Mouse (Mus musculus): ENCODE data around the gene Cobl.
A peak's percentile ranks its signal among the peaks of the same experiment; 100 is the strongest.

Cobl gene

DNA sequence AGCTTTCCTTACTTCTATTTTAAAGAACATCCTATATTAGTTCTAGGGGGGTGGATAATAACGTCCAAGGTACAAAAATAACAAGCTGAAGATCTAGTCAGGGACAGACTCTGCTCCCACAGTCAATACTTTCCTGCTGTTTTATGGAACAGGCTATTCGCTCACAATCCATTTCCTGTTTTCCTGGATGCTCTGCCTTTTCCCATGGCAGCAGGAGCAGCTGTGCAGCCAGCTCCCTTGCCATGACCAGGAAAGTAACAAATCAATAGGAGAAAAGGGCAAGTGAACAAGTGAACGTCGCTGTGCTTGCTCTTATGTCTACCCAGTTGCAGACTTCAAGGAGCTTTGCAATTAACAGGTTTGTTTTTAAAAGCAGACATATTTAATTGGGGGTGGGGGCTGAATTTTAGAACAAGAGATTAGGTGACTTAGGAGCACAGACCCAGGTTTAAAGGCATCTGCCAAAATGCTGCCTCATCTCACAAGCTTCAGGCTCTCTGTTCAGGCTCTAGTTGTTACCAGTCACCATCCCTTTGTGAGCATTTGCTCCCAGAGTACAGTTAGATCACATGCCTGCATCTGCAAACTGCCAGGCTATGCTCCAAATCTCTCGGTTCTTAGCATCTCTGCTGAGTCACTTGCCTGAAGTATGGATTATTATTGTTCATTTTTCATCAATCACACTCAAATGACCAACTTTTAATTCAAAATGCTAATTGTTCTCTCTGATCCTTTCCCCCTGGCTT lies 164.9 kb downstream of the Cobl start:
- DNase-seq = no peak

DNA sequence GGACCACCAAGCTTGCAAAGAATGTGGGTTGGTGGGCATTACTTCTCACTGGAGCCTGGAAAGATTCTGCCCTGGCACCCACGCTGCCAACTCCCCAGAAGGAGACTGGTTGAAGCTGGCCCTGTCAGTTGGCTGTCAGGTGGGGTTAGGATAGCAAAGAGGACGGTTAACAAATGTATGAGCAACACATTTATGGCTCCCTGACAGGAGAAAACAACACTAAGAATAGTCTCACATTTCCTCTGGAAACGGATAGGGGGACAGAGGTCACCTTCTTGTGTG lies 173.2 kb downstream of the Cobl start:
- no peak for DNase-seq

DNA sequence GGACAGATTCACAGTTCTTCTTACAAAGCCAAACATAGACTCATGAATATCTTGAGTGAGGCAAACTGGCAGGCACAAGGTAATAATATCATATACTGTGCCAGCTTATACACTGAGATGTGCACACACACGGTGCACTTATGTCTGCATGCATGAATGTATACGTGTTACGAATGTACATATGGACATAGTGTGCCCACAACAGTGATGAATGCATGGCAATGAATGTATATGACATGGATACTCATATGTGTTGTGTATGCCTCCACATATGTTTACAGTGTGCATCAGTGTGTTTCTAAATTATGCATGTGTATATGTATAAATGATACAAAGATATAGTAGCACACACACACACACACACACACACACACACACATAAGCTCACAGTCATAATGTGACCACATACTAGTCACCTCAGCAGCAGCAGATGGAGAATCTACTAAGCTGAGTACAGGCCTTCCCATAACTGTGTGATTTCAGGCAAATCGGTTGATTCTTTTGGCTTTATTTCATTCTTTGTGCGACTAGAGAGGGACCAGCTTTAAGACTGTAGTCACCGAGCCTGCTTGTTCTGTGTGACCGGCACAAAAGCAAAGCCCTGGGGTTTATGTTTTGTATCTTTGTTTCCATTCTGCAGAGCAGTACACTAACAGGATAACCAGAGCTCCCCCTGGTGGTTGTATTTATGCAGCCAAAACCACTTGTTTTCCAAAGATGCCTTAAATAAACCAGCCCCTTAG lies 173.7 kb downstream of the Cobl start:
- DNase-seq = peak; percentile 74

DNA sequence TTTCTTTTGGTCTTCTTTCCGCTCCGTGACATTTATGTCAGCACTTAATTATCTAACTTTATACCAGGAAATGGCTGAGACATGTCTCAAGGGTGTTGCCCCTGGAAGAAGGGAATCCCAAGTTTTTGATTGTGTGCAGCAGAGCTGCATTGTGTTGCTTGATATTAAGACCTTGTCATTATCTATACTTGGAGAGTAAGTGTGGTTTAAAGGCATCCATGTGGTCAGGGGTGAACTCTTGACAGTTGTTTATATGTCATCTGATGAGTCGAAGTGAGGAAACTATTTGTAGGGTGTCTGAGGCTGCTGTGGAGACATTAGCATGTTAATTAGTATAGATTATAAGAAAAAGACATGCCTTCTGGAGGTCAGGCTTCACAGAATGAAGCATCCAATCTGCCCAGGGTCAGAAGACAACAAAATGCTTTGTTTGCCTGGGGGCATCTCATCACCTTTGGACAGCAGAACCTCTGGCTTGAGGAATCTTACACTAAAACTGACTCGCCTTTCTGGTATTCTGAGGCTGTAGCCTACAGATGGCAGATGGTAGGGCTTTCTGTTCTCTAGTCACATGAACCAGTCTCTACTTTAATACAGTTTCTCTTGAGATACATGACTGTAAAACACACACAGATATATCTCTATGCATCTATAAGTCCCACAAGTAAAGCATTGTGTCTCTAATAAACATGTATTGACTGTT lies 179.3 kb downstream of the Cobl start:
- no peak for DNase-seq

DNA sequence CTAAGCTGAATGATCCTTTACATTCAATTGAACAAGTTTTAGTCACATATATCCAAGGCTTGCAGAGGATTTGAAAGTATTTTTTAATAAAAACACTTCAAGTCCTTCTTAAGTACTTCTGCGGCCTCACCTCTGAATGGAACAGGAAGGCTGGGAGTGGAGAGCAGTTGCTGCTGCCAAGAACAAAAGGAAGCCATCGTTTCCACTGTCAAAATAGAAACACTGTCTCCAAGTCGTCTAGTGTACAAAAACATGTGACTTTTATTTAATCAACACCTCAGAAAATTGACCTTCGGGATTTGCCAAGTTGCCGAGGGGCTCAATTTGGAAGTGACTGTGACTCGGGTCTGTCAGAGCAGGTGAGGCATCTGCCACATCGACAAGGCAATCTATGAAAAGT lies 184.0 kb downstream of the Cobl start:
- DNase-seq = no peak

DNA sequence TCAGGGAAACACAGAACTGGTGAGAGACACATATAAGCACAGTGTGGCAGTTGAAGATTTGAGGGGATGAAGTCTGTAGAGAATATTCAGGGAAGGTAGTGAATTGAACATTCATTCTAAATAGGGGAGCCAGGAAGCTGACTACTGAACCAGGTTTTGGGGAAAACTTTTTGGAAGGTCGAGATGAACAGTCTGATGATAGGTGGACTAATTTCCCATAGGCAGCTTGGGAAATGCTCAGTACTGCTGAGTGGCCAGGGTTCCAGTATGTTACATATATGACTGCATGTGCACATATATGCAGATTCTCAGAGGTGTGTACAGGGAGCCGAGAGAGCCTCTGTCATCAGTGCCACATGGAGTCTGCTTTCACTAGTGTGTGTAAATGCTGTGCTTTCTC lies 190.5 kb downstream of the Cobl start:
- no peak for DNase-seq

DNA sequence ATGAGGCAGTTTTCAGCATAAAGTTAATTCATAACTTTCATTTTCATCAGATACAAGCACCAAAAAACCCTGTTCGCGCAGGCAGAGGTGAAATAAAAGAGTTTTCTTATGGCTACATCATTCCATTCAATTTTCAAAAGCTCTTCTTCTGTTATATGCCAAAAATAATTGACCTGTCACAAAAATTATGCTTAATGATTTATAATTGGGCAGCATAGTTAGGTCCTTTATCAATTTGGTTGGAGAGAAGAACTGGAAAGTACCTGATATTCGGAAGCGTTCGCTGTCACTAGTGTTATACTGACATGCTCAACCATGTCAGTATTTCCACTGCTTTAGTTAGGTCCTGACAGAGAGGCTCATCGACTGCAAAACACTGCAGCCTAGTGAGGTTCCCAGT lies 191.0 kb downstream of the Cobl start:
- DNase-seq = no peak

DNA sequence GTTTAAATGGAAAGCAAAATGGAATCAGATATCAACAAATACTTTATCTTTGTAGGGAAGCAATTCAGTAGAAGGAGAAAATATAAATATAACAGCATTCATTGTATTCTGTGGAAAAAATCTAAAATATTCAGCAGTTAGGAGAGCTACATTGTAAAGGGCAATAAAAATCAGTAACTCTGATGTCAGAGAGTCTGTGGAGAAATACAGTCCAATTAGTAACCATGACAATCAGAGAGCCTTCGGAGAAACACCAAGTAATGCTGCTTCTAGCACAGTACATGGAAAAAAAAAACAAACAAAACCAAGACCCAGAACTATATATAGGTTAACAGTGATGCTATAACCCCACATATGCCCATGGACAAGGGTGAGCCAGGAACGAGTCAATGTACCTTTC lies 206.3 kb downstream of the Cobl start:
- no peak for DNase-seq

DNA sequence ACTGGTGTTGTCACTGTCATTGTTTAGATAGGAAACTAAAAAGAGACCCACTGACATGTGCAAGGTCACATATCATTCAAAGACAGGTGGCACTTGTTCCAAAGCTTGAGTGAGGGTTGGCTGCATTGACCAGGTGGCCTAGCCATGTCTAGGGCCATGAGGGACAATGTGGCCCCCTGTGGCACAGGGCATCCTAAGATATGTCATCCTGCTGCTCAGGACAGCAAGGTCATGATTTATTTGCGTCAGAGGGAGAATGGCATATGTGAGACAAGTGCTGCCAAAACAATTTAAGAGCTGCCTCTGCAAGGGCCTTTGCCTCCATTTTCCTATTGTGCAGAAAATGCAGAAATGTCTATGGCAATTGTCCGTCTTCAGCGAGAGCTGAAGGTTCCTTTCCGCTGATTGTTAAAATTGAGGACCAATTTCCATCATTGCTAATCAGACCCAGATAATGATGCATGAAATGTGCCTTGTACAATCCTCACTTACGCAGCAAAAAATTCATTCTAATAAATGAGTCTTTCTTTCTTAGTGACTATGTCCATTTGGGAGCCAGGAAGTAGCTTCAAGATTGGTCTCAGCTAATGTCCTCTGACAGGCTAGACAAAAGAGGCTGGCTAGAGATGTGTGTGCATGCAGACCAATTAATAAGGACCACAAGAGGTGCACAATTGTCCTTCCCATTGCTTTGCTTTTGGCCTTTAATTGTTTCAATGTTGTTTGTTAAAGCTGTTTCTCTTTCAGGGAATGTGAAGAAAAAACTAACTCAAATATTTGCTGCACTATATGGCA lies 207.2 kb downstream of the Cobl start:
- no peak for DNase-seq

DNA sequence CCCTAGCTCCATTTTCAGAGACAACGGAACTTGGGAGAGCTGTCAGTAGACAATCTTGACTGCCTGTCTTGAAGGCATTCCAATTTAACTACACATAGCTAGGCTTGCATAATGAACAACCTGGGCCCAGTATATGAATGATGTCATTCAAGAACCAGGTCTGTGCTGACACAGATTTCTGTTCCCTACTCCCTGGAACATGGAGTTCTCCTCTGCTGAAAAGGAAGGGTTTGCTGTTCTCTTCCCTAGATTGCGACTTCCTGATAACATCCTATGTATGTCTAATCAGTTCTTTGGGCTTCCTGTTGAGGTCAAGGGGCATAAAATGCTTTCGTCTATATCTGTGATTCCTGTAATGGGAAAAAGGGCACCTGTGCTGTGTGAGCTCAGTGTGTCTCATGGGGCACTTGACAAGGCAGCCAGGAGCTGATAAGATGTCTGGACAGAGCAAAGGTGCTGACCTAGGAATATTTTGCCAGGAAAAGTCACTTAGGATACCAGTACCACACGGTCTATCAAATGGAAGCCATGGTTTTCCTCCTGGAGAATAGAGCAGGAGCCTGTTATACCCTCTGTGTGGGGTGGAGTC lies 219.3 kb downstream of the Cobl start:
- DNase-seq = no peak

DNA sequence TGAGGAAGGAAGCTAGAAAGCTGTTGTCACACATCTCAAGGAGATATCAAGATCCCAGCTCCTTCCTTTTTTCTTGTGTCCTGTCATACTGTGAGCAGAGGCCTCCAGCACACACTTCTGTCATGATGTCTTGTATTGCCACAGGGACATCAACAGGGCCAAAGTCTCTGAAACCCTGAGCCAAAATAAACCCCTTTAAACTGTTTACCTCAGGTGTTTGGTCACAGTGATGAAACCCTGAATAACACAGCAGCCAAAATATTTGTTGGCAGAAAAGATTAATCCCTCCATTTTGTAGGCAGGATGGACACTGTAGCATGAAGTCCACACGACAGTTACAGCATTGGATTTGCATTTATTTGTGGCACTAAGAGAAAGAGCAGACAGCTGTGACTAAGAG lies 228.4 kb downstream of the Cobl start:
- no peak for DNase-seq

DNA sequence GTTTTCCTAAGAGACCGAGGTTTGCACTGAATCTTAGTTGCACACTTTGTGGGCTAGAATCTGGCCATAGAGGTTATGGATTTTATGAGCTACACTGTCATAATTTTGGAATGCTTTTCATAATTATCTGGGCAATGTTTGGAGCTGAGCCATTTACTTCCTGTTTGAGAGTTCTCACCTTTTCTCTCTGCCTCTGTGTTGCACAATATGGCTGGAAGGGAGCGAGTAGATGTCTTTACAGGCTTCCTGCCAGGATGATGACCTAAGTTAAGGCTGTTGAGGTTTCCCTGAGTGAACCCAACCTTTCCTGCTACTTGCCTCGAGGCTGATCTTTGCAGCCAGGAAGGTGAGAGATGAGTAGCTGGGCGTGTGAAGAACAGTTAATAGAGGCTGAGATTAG lies 229.9 kb downstream of the Cobl start:
- DNase-seq = no peak

DNA sequence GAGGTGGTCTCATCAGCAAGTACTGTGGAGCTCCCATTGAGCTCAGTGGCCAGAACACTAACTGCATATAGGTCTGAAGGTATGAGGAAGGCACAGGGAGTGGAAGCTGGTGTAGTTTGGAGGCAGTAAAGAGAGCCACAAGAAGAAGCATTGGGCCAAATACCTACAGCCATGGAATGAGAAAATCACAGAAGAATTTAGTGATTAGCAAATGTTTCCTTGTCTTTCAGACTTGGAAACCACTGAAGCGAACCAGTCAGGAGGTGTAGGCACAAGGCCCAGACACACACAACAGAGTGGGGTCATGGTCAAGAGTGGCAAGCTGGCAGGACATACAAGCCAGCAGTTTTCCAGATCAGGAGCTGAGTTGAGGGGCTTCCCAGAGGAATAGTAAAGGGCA lies 230.6 kb downstream of the Cobl start:
- no peak for DNase-seq

DNA sequence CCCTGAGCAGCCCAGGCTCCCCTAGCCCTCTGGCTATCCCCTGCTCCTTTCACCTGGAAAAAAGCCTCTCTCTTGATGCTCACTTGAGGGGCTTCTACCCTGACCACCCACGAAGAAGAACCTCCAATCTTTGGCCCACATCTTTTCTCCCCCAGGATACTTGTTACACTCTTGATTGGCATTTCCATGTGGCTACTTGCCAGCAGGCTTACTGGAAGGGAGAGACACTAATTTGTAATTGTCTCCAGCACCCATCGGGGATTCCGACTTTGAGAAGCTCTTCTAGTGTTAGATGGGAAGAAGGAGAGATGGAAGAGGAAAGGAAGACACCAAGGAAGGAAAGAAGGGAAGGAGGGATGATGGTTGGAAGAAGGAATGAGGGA lies 232.0 kb downstream of the Cobl start:
- peak; percentile 20 for DNase-seq

DNA sequence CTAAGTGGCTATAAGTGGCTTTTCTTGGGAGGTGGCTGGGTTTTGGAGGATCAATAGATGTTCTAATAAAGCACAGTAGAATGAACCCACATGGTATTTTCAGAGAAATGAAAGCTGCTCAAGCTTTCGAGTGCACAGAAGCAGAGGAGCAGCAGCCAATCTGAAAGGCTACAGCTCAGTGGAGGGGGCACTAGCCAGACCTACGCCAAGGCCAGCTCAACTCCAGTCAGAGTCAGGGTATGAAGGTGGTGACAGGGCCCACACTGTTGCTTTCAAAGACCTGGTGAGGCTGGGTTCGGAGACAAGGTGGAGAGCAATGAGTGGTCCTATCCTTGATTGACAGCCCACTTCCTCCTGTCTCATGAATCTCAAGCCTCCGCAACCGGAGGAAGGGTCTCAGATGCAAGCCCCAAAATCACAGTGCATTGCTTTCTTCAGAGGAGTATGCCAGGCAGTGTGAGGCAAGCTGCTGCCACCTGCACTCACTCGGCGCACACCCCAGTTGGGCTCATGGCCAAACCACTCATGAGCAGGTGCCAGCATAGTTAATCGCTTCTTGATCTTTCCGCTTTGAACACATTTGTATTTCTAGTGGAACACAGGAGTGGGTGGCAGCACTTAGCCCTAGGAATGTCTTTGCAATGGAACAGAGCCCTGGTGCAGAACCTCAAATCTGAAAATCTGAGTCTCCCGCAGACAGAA lies 232.6 kb downstream of the Cobl start:
- peak; percentile 77 for DNase-seq

DNA sequence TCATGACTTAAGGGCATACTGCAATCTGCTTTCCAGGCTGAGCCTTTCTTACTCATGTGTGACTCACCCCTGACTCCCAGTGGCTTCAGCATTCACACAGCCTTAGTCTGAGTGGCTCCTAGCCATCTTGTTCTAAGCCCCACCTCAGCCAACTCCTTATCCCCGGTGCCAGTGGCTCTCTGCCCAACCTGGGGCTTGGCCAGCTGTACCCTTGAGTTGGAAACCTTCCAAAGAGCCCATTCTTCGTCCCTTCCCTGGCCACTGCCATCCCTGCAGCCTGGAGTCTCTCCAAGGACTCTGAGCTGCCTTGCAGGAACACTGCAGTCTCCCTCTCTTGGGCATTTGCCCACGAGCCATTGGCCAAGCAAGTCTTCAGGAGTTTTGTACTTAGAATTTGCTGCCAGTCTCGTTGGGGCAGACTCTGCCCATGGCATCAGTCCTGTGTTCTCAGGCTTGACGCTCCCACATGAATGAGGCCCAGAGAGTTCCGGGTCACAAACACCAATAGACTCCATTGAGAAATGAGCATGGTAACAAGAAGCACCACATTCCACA lies 233.2 kb downstream of the Cobl start:
- peak; percentile 72 for DNase-seq

DNA sequence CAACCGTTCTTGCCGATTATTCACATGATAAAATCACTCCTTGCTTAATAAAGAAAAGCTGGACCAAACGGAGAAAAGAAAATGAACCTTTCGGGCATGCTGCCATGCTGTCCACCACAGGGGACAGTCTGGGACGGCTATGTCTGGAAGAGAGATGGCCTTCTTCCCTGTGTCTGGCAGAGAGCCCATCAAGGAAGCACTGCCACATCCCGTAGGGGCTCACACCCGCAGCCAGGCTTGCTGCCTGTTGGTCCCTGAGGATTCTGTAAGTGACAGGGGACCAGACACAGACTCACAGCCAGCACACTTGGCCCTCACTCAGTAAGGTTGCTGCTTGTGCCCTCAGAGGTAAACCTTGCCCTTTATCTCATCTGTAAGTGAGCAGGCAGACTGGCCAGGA lies 235.3 kb downstream of the Cobl start:
- peak; percentile 33 for DNase-seq

DNA sequence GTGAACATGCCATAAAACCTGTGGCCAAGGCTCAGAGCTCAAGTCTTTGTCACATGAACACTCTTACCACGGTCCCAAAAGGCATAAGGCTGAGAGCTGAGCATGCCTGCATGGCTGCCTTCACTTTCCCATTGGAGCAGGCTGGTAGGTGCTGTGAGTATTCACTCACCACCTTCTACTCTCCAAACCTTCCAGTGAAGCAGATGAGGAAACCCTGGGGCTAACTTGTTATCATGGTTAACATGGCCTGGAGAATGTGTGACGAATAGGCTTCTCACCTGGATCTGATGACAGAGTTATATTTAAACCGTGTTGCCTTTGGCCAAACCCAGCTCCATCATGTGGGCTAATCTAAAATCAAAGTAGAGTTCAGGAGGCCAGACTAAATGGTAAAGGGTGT lies 237.4 kb downstream of the Cobl start:
- no peak for DNase-seq

DNA sequence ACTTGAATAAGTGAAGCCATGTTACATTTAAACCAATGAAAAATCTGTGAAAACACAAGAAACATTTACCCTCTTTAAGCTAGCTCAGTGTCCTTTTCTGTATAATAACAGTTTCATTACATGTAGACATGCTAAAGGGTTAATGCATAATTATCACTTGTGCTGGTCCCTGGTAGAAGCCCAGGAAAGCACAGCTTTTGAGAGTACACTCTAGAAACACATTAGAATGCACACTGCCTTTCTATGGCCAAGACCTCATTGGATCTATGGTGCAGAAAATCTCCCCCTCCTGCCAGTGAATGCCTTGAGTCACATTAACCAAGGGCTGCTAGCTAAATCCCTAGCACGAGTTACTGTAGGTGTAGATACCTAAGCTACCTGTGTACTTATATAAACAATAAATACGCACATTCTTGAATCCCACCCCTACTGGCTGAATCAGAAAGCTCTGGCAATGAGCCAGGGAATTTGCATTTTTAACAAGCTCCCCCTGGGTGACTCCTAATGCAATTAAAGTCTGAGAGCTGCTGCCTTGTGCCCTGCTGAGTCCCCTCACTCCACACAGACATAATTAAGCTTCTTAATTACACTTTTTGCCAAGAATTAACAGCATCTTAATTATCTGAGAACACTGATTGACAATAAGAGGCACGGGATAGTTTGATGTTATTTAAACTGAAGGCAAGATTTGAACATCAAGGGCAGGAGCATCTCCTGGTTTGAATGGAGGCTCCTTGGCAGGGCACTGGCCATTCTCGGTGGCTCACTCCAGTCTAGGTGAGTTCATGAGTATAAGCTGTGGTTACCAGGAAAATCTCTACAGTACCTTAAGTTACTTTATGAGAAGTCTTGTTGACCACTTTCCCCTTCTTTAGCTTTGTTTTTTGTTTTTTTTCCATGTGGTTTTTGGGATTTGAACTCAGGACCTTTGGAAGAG lies 244.9 kb downstream of the Cobl start:
- no peak for DNase-seq

DNA sequence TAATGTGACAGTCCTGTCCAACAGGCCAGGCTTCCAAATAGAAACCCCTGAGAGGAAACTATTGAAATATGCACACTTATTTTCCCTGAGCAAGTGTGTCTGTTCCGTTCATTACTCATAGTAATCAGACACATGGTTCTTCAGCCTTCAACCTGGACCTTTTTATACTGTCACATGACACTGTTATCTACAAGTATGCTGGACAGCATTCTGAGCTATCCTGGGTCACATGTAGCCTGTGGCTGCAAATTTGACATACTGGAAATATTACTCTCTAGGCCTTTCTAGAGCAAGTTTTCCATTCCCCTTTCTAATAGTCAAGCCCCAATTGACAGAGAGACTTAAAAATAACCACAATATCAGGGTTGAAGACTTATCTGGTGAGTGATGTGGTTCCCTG lies 247.9 kb downstream of the Cobl start:
- DNase-seq = no peak

DNA sequence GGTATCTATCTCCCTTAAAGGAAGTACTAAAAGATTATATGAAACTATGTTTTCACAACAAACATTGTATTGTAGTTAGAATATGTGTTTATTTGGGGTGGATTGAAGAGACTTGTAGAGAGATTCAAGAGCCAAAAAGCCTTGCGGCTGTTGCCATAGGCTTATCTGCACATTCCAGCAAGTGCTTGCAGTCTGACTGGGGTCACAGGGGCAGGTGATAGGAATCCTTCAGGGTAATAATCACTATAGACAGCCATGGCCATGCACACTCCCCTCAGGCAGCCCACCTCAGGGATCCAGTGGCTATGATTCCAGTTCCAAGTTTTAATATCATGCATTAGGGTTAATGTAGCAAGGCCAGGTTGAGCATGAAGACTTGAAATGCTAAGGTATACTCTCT lies 249.2 kb downstream of the Cobl start:
- no peak for DNase-seq
